Mouse (Mus musculus): ENCODE measurements at regions not wholly inside any gene's neighbourhood (a gene's known extent, or its start where the extent isn't known, plus 50 kb on each side); places are given as distances from the start of the nearest gene placed in this dataset.

GRCm38 (mm10) chr2:30711853-30712498 is 91.5 kb downstream of the 1700001O22Rik start:
- peaks cover 68% of the 10 kb centered on the region for H3K4me1 ChIP-seq (ENCODE audit: control insufficient read depth, insufficient read depth, low read length)

GRCm38 (mm10) chr2:30711476-30711852 is 92.0 kb downstream of the 1700001O22Rik start:
- Histone ChIP-seq H3K4me1 (ENCODE audit: control insufficient read depth, insufficient read depth, low read length) (peaks cover 65% of the 10 kb centered on the region), H3K4me3 (replicated peaks; ENCODE audit: low read length) (peak overlapping the region; percentile 52), H3K4me2 (ENCODE audit: low read depth, low read length) (peak overlapping the region; percentile 92), H3K27me3 (ENCODE audit: control insufficient read depth, insufficient read depth, low read length) (no peaks in the 10 kb centered on the region), H3K36me3 (ENCODE audit: control insufficient read depth, insufficient read depth, low read length) (no peaks in the 10 kb centered on the region), H3K27ac (ENCODE audit: low read length) (peak overlapping the region; percentile 95), H3K9me3 (replicated peaks; ENCODE audit: control insufficient read depth, low read length) (no peaks in the 10 kb centered on the region), H3K9ac (ENCODE audit: low read length) (peak overlapping the region; percentile 87)
- ATAC-seq (ENCODE audit: insufficient read depth, low FRiP score), result no peak
- 6% methylated on average over 15 of the region's 15 CpGs for WGBS

More at GRCm38 (mm10) chr2:30711853-30712498, 91.5 kb downstream of the 1700001O22Rik start:
- peak overlapping the region; percentile 95 for H3K27ac ChIP-seq (ENCODE audit: low read length)
- peak overlapping the region; percentile 52 for H3K4me3 ChIP-seq (replicated peaks; ENCODE audit: low read length)
- no peaks in the 10 kb centered on the region for H3K27me3 ChIP-seq (ENCODE audit: control insufficient read depth, insufficient read depth, low read length)
- H3K9ac ChIP-seq (ENCODE audit: low read length), result peak overlapping the region; percentile 87
- no peaks in the 10 kb centered on the region for H3K9me3 ChIP-seq (replicated peaks; ENCODE audit: control insufficient read depth, low read length)
- peak overlapping the region; percentile 92 for H3K4me2 ChIP-seq (ENCODE audit: low read depth, low read length)
- WGBS, result under 1% methylated on average over 63 of the region's 63 CpGs
- peak; percentile 46 for ATAC-seq (ENCODE audit: insufficient read depth, low FRiP score)
- no peaks in the 10 kb centered on the region for H3K36me3 ChIP-seq (ENCODE audit: control insufficient read depth, insufficient read depth, low read length)

GRCm38 (mm10) chr2:30710895-30711294 is 92.6 kb downstream of the 1700001O22Rik start:
- WGBS, result 96% methylated on average over 7 of the region's 7 CpGs
- Histone ChIP-seq H3K36me3 (ENCODE audit: control insufficient read depth, insufficient read depth, low read length) (no peaks in the 10 kb centered on the region), H3K27me3 (ENCODE audit: control insufficient read depth, insufficient read depth, low read length) (no peaks in the 10 kb centered on the region), H3K4me2 (ENCODE audit: low read depth, low read length) (no peak overlapping the region), H3K9ac (ENCODE audit: low read length) (peak overlapping the region; percentile 87; the same call in 1 of the 2 replicates), H3K27ac (ENCODE audit: low read length) (peak overlapping the region; percentile 95), H3K9me3 (replicated peaks; ENCODE audit: control insufficient read depth, low read length) (no peaks in the 10 kb centered on the region), H3K4me1 (ENCODE audit: control insufficient read depth, insufficient read depth, low read length) (peaks cover 65% of the 10 kb centered on the region), H3K4me3 (replicated peaks; ENCODE audit: low read length) (no peak overlapping the region)
- ATAC-seq (ENCODE audit: insufficient read depth, low FRiP score), result no peak

- WGBS, result 43% methylated on average over 3 of the region's 3 CpGs
- peak overlapping the region; percentile 100 for H3K27ac ChIP-seq (ENCODE audit: low read length)
- no peak overlapping the region for H3K4me3 ChIP-seq (replicated peaks; ENCODE audit: low read length)
- peaks cover 72% of the 10 kb centered on the region for H3K4me1 ChIP-seq (ENCODE audit: control insufficient read depth, insufficient read depth, low read length)
- ATAC-seq (ENCODE audit: insufficient read depth, low FRiP score), result no peak
- no peaks in the 10 kb centered on the region for H3K36me3 ChIP-seq (ENCODE audit: control insufficient read depth, insufficient read depth, low read length)
- no peaks in the 10 kb centered on the region for H3K9me3 ChIP-seq (replicated peaks; ENCODE audit: control insufficient read depth, low read length)
- H3K27me3 ChIP-seq (ENCODE audit: control insufficient read depth, insufficient read depth, low read length), result no peaks in the 10 kb centered on the region
- H3K9ac ChIP-seq (ENCODE audit: low read length), result peak overlapping the region; percentile 88
- no peak overlapping the region for H3K4me2 ChIP-seq (ENCODE audit: low read depth, low read length)
These were observed 94.0 kb downstream of the 1700001O22Rik start for GRCm38 (mm10) chr2:30709386-30709884.

- H3K4me2 ChIP-seq (ENCODE audit: low read depth, low read length), result peak overlapping the region; percentile 86; the same call in 1 of the 2 replicates
- 67% methylated on average over 4 of the region's 4 CpGs for WGBS
- no peaks in the 10 kb centered on the region for H3K9me3 ChIP-seq (replicated peaks; ENCODE audit: control insufficient read depth, low read length)
- H3K4me3 ChIP-seq (replicated peaks; ENCODE audit: low read length), result no peak overlapping the region
- no peak for ATAC-seq (ENCODE audit: insufficient read depth, low FRiP score)
- H3K4me1 ChIP-seq (ENCODE audit: control insufficient read depth, insufficient read depth, low read length), result peaks cover 70% of the 10 kb centered on the region
- H3K27ac ChIP-seq (ENCODE audit: low read length), result peak overlapping the region; percentile 100
- peak overlapping the region; percentile 88 for H3K9ac ChIP-seq (ENCODE audit: low read length)
- no peaks in the 10 kb centered on the region for H3K27me3 ChIP-seq (ENCODE audit: control insufficient read depth, insufficient read depth, low read length)
- no peaks in the 10 kb centered on the region for H3K36me3 ChIP-seq (ENCODE audit: control insufficient read depth, insufficient read depth, low read length)
These were observed 94.6 kb downstream of the 1700001O22Rik start for GRCm38 (mm10) chr2:30708762-30709385.

GRCm38 (mm10) chr2:30708001-30708683 is 95.3 kb downstream of the 1700001O22Rik start:
- Histone ChIP-seq H3K27ac (ENCODE audit: low read length) (peak overlapping the region; percentile 100), H3K9me3 (replicated peaks; ENCODE audit: control insufficient read depth, low read length) (no peaks in the 10 kb centered on the region), H3K9ac (ENCODE audit: low read length) (peak overlapping the region; percentile 88), H3K4me3 (replicated peaks; ENCODE audit: low read length) (peak overlapping the region; percentile 47), H3K27me3 (ENCODE audit: control insufficient read depth, insufficient read depth, low read length) (no peaks in the 10 kb centered on the region), H3K4me2 (ENCODE audit: low read depth, low read length) (peak overlapping the region; percentile 86), H3K4me1 (ENCODE audit: control insufficient read depth, insufficient read depth, low read length) (peaks cover 63% of the 10 kb centered on the region), H3K36me3 (ENCODE audit: control insufficient read depth, insufficient read depth, low read length) (no peaks in the 10 kb centered on the region)
- ATAC-seq (ENCODE audit: insufficient read depth, low FRiP score), result peak; percentile 88
- WGBS, result under 1% methylated on average over 39 of the region's 48 CpGs

- H3K4me1 ChIP-seq (ENCODE audit: control insufficient read depth, insufficient read depth, low read length), result peaks cover 60% of the 10 kb centered on the region
- WGBS, result 4% methylated on average over 44 of the region's 44 CpGs
- H3K27me3 ChIP-seq (ENCODE audit: control insufficient read depth, insufficient read depth, low read length), result no peaks in the 10 kb centered on the region
- ATAC-seq (ENCODE audit: insufficient read depth, low FRiP score), result peak; percentile 38
- peak overlapping the region; percentile 88 for H3K9ac ChIP-seq (ENCODE audit: low read length)
- H3K36me3 ChIP-seq (ENCODE audit: control insufficient read depth, insufficient read depth, low read length), result no peaks in the 10 kb centered on the region
- H3K4me2 ChIP-seq (ENCODE audit: low read depth, low read length), result peak overlapping the region; percentile 86
- peak overlapping the region; percentile 47 for H3K4me3 ChIP-seq (replicated peaks; ENCODE audit: low read length)
- peak overlapping the region; percentile 100 for H3K27ac ChIP-seq (ENCODE audit: low read length)
- no peaks in the 10 kb centered on the region for H3K9me3 ChIP-seq (replicated peaks; ENCODE audit: control insufficient read depth, low read length)
These were observed 96.1 kb downstream of the 1700001O22Rik start for GRCm38 (mm10) chr2:30707099-30708000.

- H3K27me3 ChIP-seq (ENCODE audit: control insufficient read depth, insufficient read depth, low read length), result no peaks in the 10 kb centered on the region
- no peak for ATAC-seq (ENCODE audit: insufficient read depth, low FRiP score)
- H3K4me3 ChIP-seq (replicated peaks; ENCODE audit: low read length), result no peak overlapping the region
- 76% methylated on average over 5 of the region's 5 CpGs for WGBS
- H3K4me1 ChIP-seq (ENCODE audit: control insufficient read depth, insufficient read depth, low read length), result peaks cover 53% of the 10 kb centered on the region
- H3K27ac ChIP-seq (ENCODE audit: low read length), result 0 out of 2 replicates have a peak overlapping the region, but pooled peaks have one; percentile 100
- no peaks in the 10 kb centered on the region for H3K9me3 ChIP-seq (replicated peaks; ENCODE audit: control insufficient read depth, low read length)
- H3K9ac ChIP-seq (ENCODE audit: low read length), result no peak overlapping the region
- no peak overlapping the region for H3K4me2 ChIP-seq (ENCODE audit: low read depth, low read length)
- H3K36me3 ChIP-seq (ENCODE audit: control insufficient read depth, insufficient read depth, low read length), result no peaks in the 10 kb centered on the region
These were observed 97.4 kb downstream of the 1700001O22Rik start for GRCm38 (mm10) chr2:30706036-30706435.

Data from stomach, embryonic 16.5 days (tissue).